Comparison of ENCODE assay signal across 9 mouse cellular contexts in the genomic region with DNA sequence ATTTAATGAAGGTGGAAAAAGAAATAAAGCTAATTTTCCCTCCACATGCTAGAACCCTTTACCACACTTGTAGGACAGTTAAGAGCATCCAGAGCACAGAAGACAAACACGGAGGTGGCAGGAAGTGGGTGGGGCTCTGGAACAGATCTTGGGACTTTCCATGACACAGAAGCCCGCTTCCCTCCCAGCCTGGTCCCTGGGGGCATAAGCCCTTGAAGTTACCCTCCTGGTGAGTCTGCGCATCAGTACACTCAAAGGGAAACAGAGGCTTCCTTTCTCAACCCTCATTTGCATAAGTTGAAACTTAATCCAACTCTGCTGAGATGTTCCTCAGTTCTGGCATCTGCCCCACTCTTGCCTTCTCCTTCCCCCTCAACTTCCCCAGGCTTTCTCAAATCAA.
DNase-seq lines count a peak whose midpoint lies in the region; ATAC-seq and TF ChIP-seq lines count a peak whose summit lies in the region.
"Had no signal": no experiment of that assay in that cellular context is flagged by ENCODE, and none has a peak within 500 bp of the region (broad histone marks: within the 10 kb centered on the region; RNA-seq: fewer than 3 reads in every experiment).

No protein-coding gene starts in this region.

- TF ChIP-seq POLR2A in lung, adult 2 months (IDR thresholded peaks at IDR 0.05; ENCODE audit: borderline replicate concordance, extremely low read depth, low read depth, low read length): no peak

- TF ChIP-seq CTCF in lung, adult 2 months (IDR thresholded peaks at IDR 0.05; ENCODE audit: insufficient read depth, low read length): no peak

- DNase-seq in lung, adult 18-20 months: peak; percentile 3 to 8
- DNase-seq in lung, adult 2 months: no peak
- DNase-seq in adrenal gland, adult 18-20 months (ENCODE audit: low spot score in 2 of 2): peak; percentile 7 to 31
- peak; percentile 60 to 82 for DNase-seq in heart, adult 18-20 months
- DNase-seq in spleen, adult 18-20 months: peak; percentile 18 to 27
- DNase-seq in neural tube, embryonic 10.5 days (ENCODE audit: extremely low spot score, low spot score): no peak
- no peak for DNase-seq in cerebellum, postnatal 14 days
- DNase-seq: liver, embryonic 13.5 days had no signal

- ATAC-seq in kidney, embryonic 15.5 days (replicated peaks; ENCODE audit: low FRiP score): no peak; the same call in 1 of the 2 replicates

- H3K27ac ChIP-seq in kidney, embryonic 15.5 days: peak overlapping the region; percentile 23; the same call in 1 of the 2 replicates
- H3K27ac ChIP-seq: liver, embryonic 13.5 days had no signal

- H3K4me2 ChIP-seq in kidney, embryonic 15.5 days: peak overlapping the region; percentile 13; the same call in 1 of the 2 replicates
- H3K4me2 ChIP-seq: liver, embryonic 13.5 days had no signal

- H3K9me3 ChIP-seq in kidney, embryonic 15.5 days (replicated peaks): no peaks in the 10 kb centered on the region
- H3K9me3 ChIP-seq: liver, embryonic 13.5 days had no signal

- WGBS in lung, adult 2 months: 8% methylated on average over 3 of the region's 3 CpGs
- WGBS in kidney, embryonic 15.5 days: 12% methylated on average over 3 of the region's 3 CpGs

- no peaks in the 10 kb centered on the region for H3K36me3 ChIP-seq in kidney, embryonic 15.5 days
- H3K36me3 ChIP-seq: liver, embryonic 13.5 days had no signal

- H3K4me1 ChIP-seq in lung, adult 2 months (ENCODE audit: control insufficient read depth, insufficient read depth, low read length): no peaks in the 10 kb centered on the region
- H3K4me1 ChIP-seq in kidney, embryonic 15.5 days: peaks cover 7% of the 10 kb centered on the region; the same call in 1 of the 2 replicates
- H3K4me1 ChIP-seq: liver, embryonic 13.5 days had no signal

- no peak overlapping the region for H3K4me3 ChIP-seq in lung, adult 2 months (replicated peaks; ENCODE audit: extremely low read depth, low read depth, low read length)
- no peak overlapping the region for H3K4me3 ChIP-seq in kidney, embryonic 15.5 days (replicated peaks)
- H3K4me3 ChIP-seq: liver, embryonic 13.5 days had no signal

- no peak overlapping the region for H3K9ac ChIP-seq in kidney, embryonic 15.5 days
- H3K9ac ChIP-seq: liver, embryonic 13.5 days had no signal

- no peaks in the 10 kb centered on the region for H3K27me3 ChIP-seq in kidney, embryonic 15.5 days
- H3K27me3 ChIP-seq: liver, embryonic 13.5 days had no signal

Comparison
In these comparisons a context has a peak if more than half of its experiments do, and no peak if none do; other contexts are left out.
1. DNase-seq: peak in lung, adult 18-20 months (2 of 2), adrenal gland, adult 18-20 months (2 of 2), heart, adult 18-20 months (2 of 2) and spleen, adult 18-20 months (2 of 2); none in lung, adult 2 months (single experiment), neural tube, embryonic 10.5 days (single experiment) and cerebellum, postnatal 14 days (0 of 2).